Mouse (Mus musculus): ENCODE measurements around the gene Rflna. TPM values are rescaled to one million over a fixed set of nuclear protein-coding genes. Genes with fewer than 3 reads are reported as not detected.

Gene Rflna
- polyA plus RNA-seq, 1 experiment, result not detected

- peak overlapping the region; percentile 30; the same call in 1 of the 2 replicates for H3K27ac ChIP-seq (replicated peaks; ENCODE audit: low read depth, low read length)
Measured at GRCm38 (mm10) chr5:124992323-124992722, 10.7 kb upstream of the Rflna start.

DNA sequence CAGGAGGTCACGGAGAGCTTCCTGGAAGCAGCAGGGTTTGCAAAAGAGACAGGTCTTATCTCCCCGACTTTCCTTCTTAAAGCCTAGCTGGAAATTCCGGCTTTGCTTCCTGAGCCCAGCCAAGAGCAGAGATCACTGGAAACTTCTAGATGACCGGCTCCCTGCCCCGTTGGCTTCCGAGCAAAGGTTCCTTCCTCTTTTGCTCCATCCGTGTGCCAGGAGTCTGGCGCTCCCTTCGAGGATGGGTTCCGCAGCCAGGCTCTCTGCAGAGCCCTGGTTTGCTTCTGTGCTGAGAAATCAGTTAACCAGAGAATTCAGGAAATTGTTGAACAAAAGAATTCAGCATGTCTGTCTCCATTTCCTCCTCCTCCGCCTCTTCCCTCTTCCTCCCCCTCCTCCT, 10.1 kb upstream of the Rflna start:
- H3K4me1 ChIP-seq (ENCODE audit: control insufficient read depth, insufficient read depth, insufficient read length, low read length), result peaks cover 8% of the 10 kb centered on the region
- H3K27ac ChIP-seq (replicated peaks; ENCODE audit: low read depth, low read length), result peak overlapping the region; percentile 30; the same call in 1 of the 2 replicates
- no peak overlapping the region for H3K4me3 ChIP-seq (ENCODE audit: insufficient read depth, low read depth, low read length)

More at GRCm38 (mm10) chr5:124992323-124992722, 10.7 kb upstream of the Rflna start:
- H3K4me1 ChIP-seq (ENCODE audit: control insufficient read depth, insufficient read depth, insufficient read length, low read length), result peaks cover 8% of the 10 kb centered on the region
- no peak overlapping the region for H3K4me3 ChIP-seq (ENCODE audit: insufficient read depth, low read depth, low read length)

- H3K27ac ChIP-seq (replicated peaks; ENCODE audit: low read depth, low read length), result no peak overlapping the region
- peaks cover 5% of the 10 kb centered on the region; the same call in 1 of the 2 replicates for H3K4me1 ChIP-seq (ENCODE audit: control insufficient read depth, insufficient read depth, insufficient read length, low read length)
- H3K4me3 ChIP-seq (ENCODE audit: insufficient read depth, low read depth, low read length), result no peak overlapping the region
Measured at GRCm38 (mm10) chr5:124996816-124997215, 6.2 kb upstream of the Rflna start.

GRCm38 (mm10) chr5:124997913-124998312, 5.1 kb upstream of the Rflna start:
- no peak overlapping the region for H3K4me3 ChIP-seq (ENCODE audit: insufficient read depth, low read depth, low read length)
- no peak overlapping the region for H3K27ac ChIP-seq (replicated peaks; ENCODE audit: low read depth, low read length)
- H3K4me1 ChIP-seq (ENCODE audit: control insufficient read depth, insufficient read depth, insufficient read length, low read length), result no peaks in the 10 kb centered on the region

GRCm38 (mm10) chr5:125000756-125001250, 2.2 kb upstream of the Rflna start:
- Histone ChIP-seq H3K4me3 (ENCODE audit: insufficient read depth, low read depth, low read length) (no peak overlapping the region), H3K4me1 (ENCODE audit: control insufficient read depth, insufficient read depth, insufficient read length, low read length) (no peaks in the 10 kb centered on the region), H3K27ac (replicated peaks; ENCODE audit: low read depth, low read length) (no peak overlapping the region)

DNA sequence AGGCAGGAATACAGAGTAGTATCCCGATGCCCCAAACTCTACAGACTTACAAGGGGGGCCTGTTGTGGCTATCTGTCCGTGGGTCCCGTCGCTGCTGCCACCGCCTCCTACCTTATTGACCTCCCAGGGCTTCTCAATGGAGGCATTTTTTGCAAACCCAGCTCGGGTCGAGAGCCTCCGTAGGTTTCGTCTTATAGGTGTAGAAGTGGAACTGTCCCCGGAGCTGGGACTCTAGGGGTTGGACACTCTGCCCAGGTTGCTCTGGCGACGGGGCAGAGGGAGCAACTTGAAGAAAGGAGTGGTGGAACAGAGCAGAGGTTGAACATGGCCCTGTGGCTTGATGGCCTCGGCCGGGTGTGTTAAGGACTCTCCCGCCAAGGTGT, 843 bp downstream of the Rflna start:
- H3K27ac ChIP-seq (replicated peaks; ENCODE audit: low read depth, low read length), result no peak overlapping the region
- no peaks in the 10 kb centered on the region for H3K4me1 ChIP-seq (ENCODE audit: control insufficient read depth, insufficient read depth, insufficient read length, low read length)
- H3K4me3 ChIP-seq (ENCODE audit: insufficient read depth, low read depth, low read length), result no peak overlapping the region

- no peak overlapping the region for H3K4me3 ChIP-seq (ENCODE audit: insufficient read depth, low read depth, low read length)
- H3K27ac ChIP-seq (replicated peaks; ENCODE audit: low read depth, low read length), result no peak overlapping the region
- H3K4me1 ChIP-seq (ENCODE audit: control insufficient read depth, insufficient read depth, insufficient read length, low read length), result no peaks in the 10 kb centered on the region
Measured at GRCm38 (mm10) chr5:125005871-125006652, 3.0 kb downstream of the Rflna start.

DNA sequence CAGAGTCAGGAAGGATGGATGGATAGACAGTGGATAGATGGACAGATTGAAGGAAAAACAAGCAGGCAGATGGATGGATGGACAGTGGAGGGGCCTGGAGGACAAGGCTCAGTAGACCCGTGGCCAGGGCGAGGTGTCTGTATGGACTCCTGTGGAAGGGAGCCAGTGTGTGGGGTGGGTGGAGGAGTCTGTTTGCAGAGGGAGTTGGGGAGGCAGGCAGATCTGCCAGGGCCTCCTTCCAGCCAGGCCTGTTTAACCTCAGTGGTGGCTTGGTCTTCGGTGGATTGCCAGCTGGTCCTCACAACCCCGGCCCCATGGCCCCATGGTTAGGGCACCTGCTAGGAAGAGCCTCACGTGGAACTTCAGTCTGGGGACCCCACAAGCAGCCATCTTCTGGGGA, 3.9 kb downstream of the Rflna start:
- no peak overlapping the region for H3K4me3 ChIP-seq (ENCODE audit: insufficient read depth, low read depth, low read length)
- no peak overlapping the region for H3K27ac ChIP-seq (replicated peaks; ENCODE audit: low read depth, low read length)
- H3K4me1 ChIP-seq (ENCODE audit: control insufficient read depth, insufficient read depth, insufficient read length, low read length), result no peaks in the 10 kb centered on the region

GRCm38 (mm10) chr5:125011166-125011565, 8.1 kb downstream of the Rflna start:
- Histone ChIP-seq H3K4me1 (ENCODE audit: control insufficient read depth, insufficient read depth, insufficient read length, low read length) (no peaks in the 10 kb centered on the region), H3K4me3 (ENCODE audit: insufficient read depth, low read depth, low read length) (no peak overlapping the region), H3K27ac (replicated peaks; ENCODE audit: low read depth, low read length) (no peak overlapping the region)

- H3K4me3 ChIP-seq (ENCODE audit: insufficient read depth, low read depth, low read length), result no peak overlapping the region
- no peak overlapping the region for H3K27ac ChIP-seq (replicated peaks; ENCODE audit: low read depth, low read length)
- no peaks in the 10 kb centered on the region for H3K4me1 ChIP-seq (ENCODE audit: control insufficient read depth, insufficient read depth, insufficient read length, low read length)
Measured at GRCm38 (mm10) chr5:125011628-125012027, 8.6 kb downstream of the Rflna start.

- peaks cover 2% of the 10 kb centered on the region; the same call in 1 of the 2 replicates for H3K4me1 ChIP-seq (ENCODE audit: control insufficient read depth, insufficient read depth, insufficient read length, low read length)
- no peak overlapping the region for H3K27ac ChIP-seq (replicated peaks; ENCODE audit: low read depth, low read length)
- H3K4me3 ChIP-seq (ENCODE audit: insufficient read depth, low read depth, low read length), result no peak overlapping the region
Measured at GRCm38 (mm10) chr5:125014497-125014896, 11.5 kb downstream of the Rflna start.

DNA sequence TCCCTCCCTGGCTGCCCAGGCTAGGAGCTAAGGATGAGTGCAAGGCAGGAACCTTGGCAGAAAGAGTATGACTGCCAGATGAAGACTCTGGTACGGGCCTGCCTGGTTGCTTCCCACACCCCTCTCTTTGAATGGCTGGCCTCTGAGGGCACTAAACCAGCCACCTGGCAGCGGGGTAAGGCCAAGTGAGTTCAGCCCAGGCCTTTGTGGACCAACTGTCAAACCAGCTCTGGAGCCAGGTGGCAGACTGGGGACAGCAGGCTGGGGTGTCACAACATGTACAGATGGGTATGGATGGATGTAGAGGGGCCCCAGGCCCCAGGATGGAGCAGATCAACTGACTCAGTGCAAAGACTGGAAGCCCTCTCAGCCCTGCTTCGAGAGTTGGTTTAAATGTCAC, 12.0 kb downstream of the Rflna start:
- peaks cover 2% of the 10 kb centered on the region; the same call in 1 of the 2 replicates for H3K4me1 ChIP-seq (ENCODE audit: control insufficient read depth, insufficient read depth, insufficient read length, low read length)
- H3K27ac ChIP-seq (replicated peaks; ENCODE audit: low read depth, low read length), result no peak overlapping the region
- no peak overlapping the region for H3K4me3 ChIP-seq (ENCODE audit: insufficient read depth, low read depth, low read length)

DNA sequence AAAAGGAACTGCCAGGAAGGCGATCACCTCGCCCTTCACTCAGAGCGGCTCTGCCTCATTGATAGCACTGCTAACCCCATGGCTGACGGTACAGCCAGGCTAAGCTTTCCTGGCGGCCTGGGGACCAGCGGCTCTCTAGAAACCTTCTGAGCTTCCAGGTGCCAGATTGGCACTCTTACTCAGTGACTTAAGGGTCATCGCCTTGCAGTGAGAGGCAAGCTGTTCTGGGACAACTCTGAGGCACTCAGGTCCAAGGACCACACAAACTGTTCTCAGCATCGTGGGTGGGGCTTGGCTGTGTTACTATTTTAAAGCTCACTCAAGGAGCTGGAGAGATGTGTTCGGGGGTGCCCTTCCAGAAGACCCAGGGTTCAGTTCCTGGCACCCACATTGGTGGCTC, 12.6 kb downstream of the Rflna start:
- H3K27ac ChIP-seq (replicated peaks; ENCODE audit: low read depth, low read length), result no peak overlapping the region
- no peak overlapping the region for H3K4me3 ChIP-seq (ENCODE audit: insufficient read depth, low read depth, low read length)
- peaks cover 2% of the 10 kb centered on the region; the same call in 1 of the 2 replicates for H3K4me1 ChIP-seq (ENCODE audit: control insufficient read depth, insufficient read depth, insufficient read length, low read length)

DNA sequence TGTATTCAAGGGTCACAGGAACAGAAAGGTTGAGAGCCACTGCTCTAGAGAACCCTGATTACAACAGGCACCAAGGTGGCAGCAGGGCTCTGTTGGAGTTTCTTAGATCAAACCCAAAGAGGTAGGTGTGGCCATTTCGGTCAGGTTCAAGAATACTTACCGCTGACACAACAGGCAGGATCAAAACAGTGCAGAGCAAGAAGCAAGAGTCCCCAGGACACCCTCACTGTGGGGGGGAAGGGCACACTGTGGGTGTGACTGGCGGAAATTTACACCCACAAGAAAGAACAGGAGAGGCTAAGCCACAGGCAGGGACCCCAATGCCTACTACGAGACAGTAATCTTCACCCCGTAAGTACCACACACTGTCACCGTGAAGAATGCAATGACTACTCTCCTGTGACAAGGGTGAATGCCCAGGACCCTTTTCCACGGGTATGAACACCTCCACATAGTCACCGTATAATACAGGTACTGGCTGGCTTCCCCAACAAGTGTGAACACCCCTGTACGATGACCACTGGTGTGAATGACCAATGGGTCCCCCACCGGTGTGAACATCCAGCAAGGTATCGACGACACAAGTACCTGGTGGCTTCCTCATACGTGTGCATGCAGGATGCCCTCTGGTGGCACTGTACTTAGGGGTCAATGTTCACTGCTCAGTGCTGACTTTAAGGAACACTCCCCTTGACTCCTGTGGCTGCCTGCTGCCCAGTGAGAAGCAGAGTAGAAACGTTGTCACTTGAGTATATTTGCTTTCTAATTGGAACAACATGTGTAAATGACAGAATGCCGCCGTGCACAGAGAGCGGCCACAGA, 13.6 kb downstream of the Rflna start:
- Histone ChIP-seq H3K27ac (replicated peaks; ENCODE audit: low read depth, low read length) (no peak overlapping the region), H3K4me1 (ENCODE audit: control insufficient read depth, insufficient read depth, insufficient read length, low read length) (peaks cover 4% of the 10 kb centered on the region; the same call in 1 of the 2 replicates), H3K4me3 (ENCODE audit: insufficient read depth, low read depth, low read length) (no peak overlapping the region)

- H3K4me3 ChIP-seq (ENCODE audit: insufficient read depth, low read depth, low read length), result no peak overlapping the region
- peaks cover 4% of the 10 kb centered on the region; the same call in 1 of the 2 replicates for H3K4me1 ChIP-seq (ENCODE audit: control insufficient read depth, insufficient read depth, insufficient read length, low read length)
- H3K27ac ChIP-seq (replicated peaks; ENCODE audit: low read depth, low read length), result no peak overlapping the region
Measured at GRCm38 (mm10) chr5:125017332-125017731, 14.3 kb downstream of the Rflna start.

Data from brown adipose tissue, adult 24 weeks (tissue).